Mouse (Mus musculus): ENCODE results near the gene Pepd. TPM values are rescaled to one million over a fixed set of nuclear protein-coding genes. Genes with fewer than 3 reads are reported as not detected.
A peak's percentile ranks its signal among the peaks of the same experiment; 100 is the strongest.

The Pepd gene
- polyA plus RNA-seq, 1 experiment from 2014 or later: 73.9 TPM

DNA sequence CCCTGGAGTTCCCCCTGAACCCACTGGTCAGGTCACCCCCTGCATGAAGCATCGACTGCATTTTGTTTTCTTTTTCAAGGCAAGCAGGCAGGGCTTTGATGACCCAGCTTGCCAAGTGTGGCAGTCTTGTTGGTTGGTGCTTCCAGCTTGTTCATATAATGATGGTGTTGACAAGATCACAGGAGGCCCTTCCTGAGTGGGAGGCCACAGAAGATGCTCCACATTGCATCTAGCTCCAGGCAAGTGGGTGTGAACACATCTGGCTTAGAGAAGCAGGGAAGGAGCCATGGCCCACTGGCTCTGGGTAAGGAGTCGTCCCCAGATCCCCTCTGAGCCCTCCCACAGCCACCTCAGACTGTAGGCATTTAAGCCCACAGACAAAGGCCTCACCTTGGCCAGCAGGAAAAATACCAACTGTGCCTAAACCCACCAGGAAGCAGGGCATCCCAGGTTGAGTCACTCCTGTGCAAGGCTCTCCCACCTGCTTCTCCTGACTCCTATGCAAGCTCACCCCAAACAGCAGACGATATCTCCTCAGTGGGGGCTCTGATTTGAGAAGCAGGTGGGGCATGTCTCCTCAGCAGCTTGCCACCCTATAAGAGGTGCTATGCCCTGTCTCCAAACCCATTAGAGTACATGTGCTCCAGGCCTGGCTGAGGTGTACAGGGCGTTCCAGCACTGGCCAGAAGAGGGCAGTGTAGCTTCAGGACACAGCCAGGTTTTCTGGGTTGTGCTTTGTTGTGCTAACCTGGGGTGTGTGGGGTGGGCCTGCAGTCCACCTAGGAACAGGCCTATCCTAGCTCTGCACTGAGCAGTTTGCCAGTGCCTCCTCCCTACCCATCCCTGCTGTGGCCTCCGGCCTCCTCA, 113.5 kb downstream of the Pepd start:
- DNase-seq (ENCODE audit: low spot score): peak; percentile 78
- H3K4me1 ChIP-seq: no peaks in the 10 kb centered on the region; the same call in 1 of the 2 replicates
- no peaks in the 10 kb centered on the region for H3K9me3 ChIP-seq (replicated peaks)
- H3K4me3 ChIP-seq: no peak overlapping the region
- 37% methylated on average over 5 of the region's 5 CpGs for WGBS
- H3K27me3 ChIP-seq (ENCODE audit: low read depth, poor library complexity, severe bottlenecking): no peaks in the 10 kb centered on the region
- H3K27ac ChIP-seq (replicated peaks): no peak overlapping the region
- H3K36me3 ChIP-seq: peaks cover 13% of the 10 kb centered on the region

DNA sequence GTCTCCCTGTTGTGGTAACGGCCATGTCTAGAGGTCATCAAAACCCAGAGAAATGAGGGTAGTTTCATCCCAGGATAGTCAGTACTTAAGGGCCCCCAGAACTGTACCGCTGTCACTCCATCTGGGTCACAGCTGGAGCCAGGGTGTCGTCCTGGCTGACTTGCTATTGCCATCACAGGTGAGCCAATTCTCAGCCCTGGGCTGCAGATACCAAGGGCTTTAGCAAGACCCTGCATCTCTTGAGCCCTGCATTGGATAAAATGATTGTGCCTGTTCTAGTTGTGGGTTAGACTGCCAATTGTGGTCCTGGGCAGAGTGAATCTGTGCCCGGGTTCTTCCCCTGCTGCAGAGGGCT, 114.1 kb downstream of the Pepd start:
- DNase-seq (ENCODE audit: low spot score): no peak
- Histone ChIP-seq H3K27ac (replicated peaks) (no peak overlapping the region), H3K4me3 (no peak overlapping the region), H3K27me3 (ENCODE audit: low read depth, poor library complexity, severe bottlenecking) (no peaks in the 10 kb centered on the region), H3K36me3 (peaks cover 14% of the 10 kb centered on the region), H3K4me1 (no peaks in the 10 kb centered on the region; the same call in 1 of the 2 replicates), H3K9me3 (replicated peaks) (no peaks in the 10 kb centered on the region)
- WGBS: 86% methylated on average over 4 of the region's 4 CpGs

- H3K27ac ChIP-seq (replicated peaks): no peak overlapping the region; the same call in 1 of the 2 replicates
Observed at GRCm38 (mm10) chr7:35026838-35027291, 114.7 kb downstream of the Pepd start.

DNA sequence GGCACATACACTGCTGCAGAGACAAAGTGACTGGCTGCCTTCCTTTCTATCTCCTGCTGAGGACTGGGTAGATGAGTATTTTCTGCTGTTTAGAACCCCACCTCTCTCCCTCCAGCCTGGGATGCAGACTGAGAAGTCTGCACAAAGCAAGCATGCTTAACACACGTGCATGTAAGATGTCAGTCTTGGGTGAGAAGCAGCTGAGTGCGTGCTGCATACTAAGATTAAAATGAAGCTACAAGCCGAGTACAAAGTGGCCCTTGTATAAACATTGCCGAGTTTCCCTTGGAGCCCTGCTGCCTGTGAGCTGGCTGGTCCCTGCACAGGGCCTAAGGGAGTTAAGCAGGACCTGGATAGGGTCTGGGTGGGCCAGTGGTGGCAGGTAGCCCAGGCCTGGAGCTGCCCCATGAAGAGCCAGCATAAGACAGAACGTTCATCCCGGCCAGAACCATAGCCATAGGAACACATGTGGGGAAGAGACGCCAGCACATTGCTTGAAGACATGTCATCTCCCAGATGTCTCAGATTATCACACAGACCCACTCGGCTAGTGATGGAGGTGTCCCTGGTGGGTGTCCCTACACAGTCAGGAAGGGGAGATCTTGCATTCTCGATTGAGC, 115.7 kb downstream of the Pepd start:
- Histone ChIP-seq H3K9me3 (replicated peaks) (no peaks in the 10 kb centered on the region), H3K27me3 (ENCODE audit: low read depth, poor library complexity, severe bottlenecking) (no peaks in the 10 kb centered on the region), H3K4me1 (no peaks in the 10 kb centered on the region; the same call in 1 of the 2 replicates), H3K27ac (replicated peaks) (no peak overlapping the region), H3K4me3 (no peak overlapping the region), H3K36me3 (peaks cover 28% of the 10 kb centered on the region)
- no peak for DNase-seq (ENCODE audit: low spot score)
- 88% methylated on average over 9 of the region's 9 CpGs for WGBS

More at GRCm38 (mm10) chr7:35026838-35027291, 114.7 kb downstream of the Pepd start:
- H3K4me1 ChIP-seq: no peaks in the 10 kb centered on the region; the same call in 1 of the 2 replicates
- H3K4me3 ChIP-seq: no peak overlapping the region
- H3K36me3 ChIP-seq: peaks cover 21% of the 10 kb centered on the region
- no peaks in the 10 kb centered on the region for H3K9me3 ChIP-seq (replicated peaks)
- peak; percentile 45 for DNase-seq (ENCODE audit: low spot score)
- H3K27me3 ChIP-seq (ENCODE audit: low read depth, poor library complexity, severe bottlenecking): no peaks in the 10 kb centered on the region
- WGBS: 77% methylated on average over 3 of the region's 3 CpGs

GRCm38 (mm10) chr7:35028559-35028958, 116.4 kb downstream of the Pepd start:
- no peak for DNase-seq (ENCODE audit: low spot score)
- no peaks in the 10 kb centered on the region for H3K9me3 ChIP-seq (replicated peaks)
- WGBS: 92% methylated on average over 16 of the region's 16 CpGs
- no peaks in the 10 kb centered on the region; the same call in 1 of the 2 replicates for H3K4me1 ChIP-seq
- H3K27me3 ChIP-seq (ENCODE audit: low read depth, poor library complexity, severe bottlenecking): no peaks in the 10 kb centered on the region
- no peak overlapping the region for H3K27ac ChIP-seq (replicated peaks)
- peaks cover 31% of the 10 kb centered on the region for H3K36me3 ChIP-seq
- no peak overlapping the region for H3K4me3 ChIP-seq

- WGBS: 87% methylated on average over 5 of the region's 5 CpGs
- Histone ChIP-seq H3K27ac (replicated peaks) (no peak overlapping the region), H3K4me1 (no peaks in the 10 kb centered on the region; the same call in 1 of the 2 replicates), H3K36me3 (peaks cover 34% of the 10 kb centered on the region), H3K4me3 (no peak overlapping the region), H3K27me3 (ENCODE audit: low read depth, poor library complexity, severe bottlenecking) (no peaks in the 10 kb centered on the region), H3K9me3 (replicated peaks) (no peaks in the 10 kb centered on the region)
- no peak for DNase-seq (ENCODE audit: low spot score)
Observed at GRCm38 (mm10) chr7:35029228-35029627, 117.0 kb downstream of the Pepd start.

DNA sequence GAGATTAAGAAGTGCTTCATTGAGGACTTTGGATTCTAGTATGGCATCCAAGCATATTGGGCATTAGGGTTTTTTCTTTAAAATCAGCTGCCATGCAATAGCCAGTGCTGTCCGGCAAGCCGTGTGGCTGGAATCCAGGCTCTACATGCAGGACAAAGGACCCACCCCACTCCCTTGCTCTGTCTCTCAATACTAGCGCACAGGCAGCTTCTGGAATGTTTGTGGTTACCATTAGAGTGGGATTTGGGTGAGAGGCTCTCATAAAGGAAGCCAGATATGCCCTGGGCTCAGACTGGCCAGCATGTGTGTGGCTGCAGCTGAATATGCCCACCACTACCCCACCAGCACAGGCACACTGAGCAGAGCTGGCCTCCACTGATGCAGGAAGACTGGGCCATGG, 117.5 kb downstream of the Pepd start:
- no peak overlapping the region for H3K4me3 ChIP-seq
- H3K27me3 ChIP-seq (ENCODE audit: low read depth, poor library complexity, severe bottlenecking): no peaks in the 10 kb centered on the region
- 87% methylated on average over 3 of the region's 3 CpGs for WGBS
- H3K27ac ChIP-seq (replicated peaks): no peak overlapping the region
- H3K4me1 ChIP-seq: no peaks in the 10 kb centered on the region; the same call in 1 of the 2 replicates
- no peaks in the 10 kb centered on the region for H3K9me3 ChIP-seq (replicated peaks)
- peaks cover 34% of the 10 kb centered on the region for H3K36me3 ChIP-seq
- DNase-seq (ENCODE audit: low spot score): no peak

- Histone ChIP-seq H3K4me1 (peaks cover 5% of the 10 kb centered on the region), H3K9me3 (replicated peaks) (no peaks in the 10 kb centered on the region), H3K27me3 (ENCODE audit: low read depth, poor library complexity, severe bottlenecking) (no peaks in the 10 kb centered on the region), H3K36me3 (peaks cover 40% of the 10 kb centered on the region), H3K27ac (replicated peaks) (no peak overlapping the region), H3K4me3 (no peak overlapping the region)
- WGBS: 79% methylated on average over 6 of the region's 6 CpGs
- no peak for DNase-seq (ENCODE audit: low spot score)
Observed at GRCm38 (mm10) chr7:35030567-35030966, 118.4 kb downstream of the Pepd start.

DNA sequence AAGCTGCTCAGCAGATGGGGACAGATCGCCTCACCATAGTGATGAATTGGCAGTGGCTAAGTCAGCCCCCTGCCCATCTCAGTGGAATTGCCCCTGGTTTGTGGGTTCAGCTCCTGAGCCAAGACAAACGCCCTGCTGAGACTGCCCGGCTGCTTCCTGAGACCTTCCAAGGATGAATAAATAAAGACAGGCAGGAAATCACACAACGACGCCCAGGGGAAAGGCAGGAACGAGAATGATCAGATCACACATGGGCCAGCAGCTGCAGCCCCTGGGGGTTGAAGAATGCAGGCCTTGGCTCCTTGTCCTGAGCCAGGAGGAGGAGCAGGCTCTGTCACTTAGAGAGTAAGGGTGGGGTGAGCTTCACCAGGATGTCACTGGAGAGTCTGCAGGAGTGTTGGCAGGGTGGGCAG, 123.0 kb downstream of the Pepd start:
- no peak for DNase-seq (ENCODE audit: low spot score)
- WGBS: 63% methylated on average over 6 of the region's 6 CpGs
- no peak overlapping the region for H3K4me3 ChIP-seq
- peaks cover 61% of the 10 kb centered on the region for H3K36me3 ChIP-seq
- no peaks in the 10 kb centered on the region for H3K27me3 ChIP-seq (ENCODE audit: low read depth, poor library complexity, severe bottlenecking)
- H3K4me1 ChIP-seq: peaks cover 5% of the 10 kb centered on the region; the same call in 1 of the 2 replicates
- H3K9me3 ChIP-seq (replicated peaks): no peaks in the 10 kb centered on the region
- H3K27ac ChIP-seq (replicated peaks): no peak overlapping the region

GRCm38 (mm10) chr7:35035565-35035964, 123.4 kb downstream of the Pepd start:
- Histone ChIP-seq H3K4me1 (peaks cover 5% of the 10 kb centered on the region; the same call in 1 of the 2 replicates), H3K9me3 (replicated peaks) (no peaks in the 10 kb centered on the region), H3K4me3 (no peak overlapping the region), H3K27me3 (ENCODE audit: low read depth, poor library complexity, severe bottlenecking) (no peaks in the 10 kb centered on the region), H3K36me3 (peaks cover 61% of the 10 kb centered on the region), H3K27ac (replicated peaks) (no peak overlapping the region)
- WGBS: 81% methylated on average over 4 of the region's 4 CpGs
- DNase-seq (ENCODE audit: low spot score): no peak

DNA sequence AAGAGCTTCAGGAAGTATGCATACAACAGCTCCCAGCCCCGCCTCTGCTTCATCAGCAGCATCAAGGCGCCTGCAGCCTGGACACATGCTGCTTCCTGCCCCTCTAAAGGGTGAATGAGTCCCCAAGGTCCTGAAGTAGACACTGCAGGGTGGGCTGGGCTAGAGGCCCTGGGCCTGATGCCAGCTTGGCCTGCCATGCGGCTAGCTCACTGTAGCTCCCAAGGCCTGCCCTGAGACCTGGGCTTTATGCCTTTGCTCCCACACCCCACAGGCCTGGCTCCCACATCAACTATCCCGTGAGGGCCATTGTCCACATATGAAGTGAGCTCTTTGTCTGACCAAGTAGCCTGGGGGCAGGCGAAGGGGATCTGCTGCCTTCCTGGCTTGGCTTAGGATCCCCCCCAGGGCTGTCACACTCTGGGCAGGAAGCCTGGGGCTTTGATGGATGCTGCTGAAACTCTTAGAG, 124.1 kb downstream of the Pepd start:
- WGBS: 73% methylated on average over 5 of the region's 5 CpGs
- no peak for DNase-seq (ENCODE audit: low spot score)
- no peaks in the 10 kb centered on the region for H3K27me3 ChIP-seq (ENCODE audit: low read depth, poor library complexity, severe bottlenecking)
- 0 out of 2 replicates have a peak overlapping the region, but pooled peaks have one; percentile 14 for H3K27ac ChIP-seq (replicated peaks)
- H3K36me3 ChIP-seq: peaks cover 66% of the 10 kb centered on the region
- H3K4me3 ChIP-seq: no peak overlapping the region
- peaks cover 5% of the 10 kb centered on the region; the same call in 1 of the 2 replicates for H3K4me1 ChIP-seq
- H3K9me3 ChIP-seq (replicated peaks): no peaks in the 10 kb centered on the region

- Histone ChIP-seq H3K27ac (replicated peaks) (no peak overlapping the region), H3K9me3 (replicated peaks) (no peaks in the 10 kb centered on the region), H3K4me1 (peaks cover 5% of the 10 kb centered on the region; the same call in 1 of the 2 replicates), H3K4me3 (no peak overlapping the region), H3K27me3 (ENCODE audit: low read depth, poor library complexity, severe bottlenecking) (no peaks in the 10 kb centered on the region), H3K36me3 (peaks cover 64% of the 10 kb centered on the region)
- no peak for DNase-seq (ENCODE audit: low spot score)
- 93% methylated on average over 6 of the region's 6 CpGs for WGBS
Observed at GRCm38 (mm10) chr7:35037408-35037807, 125.2 kb downstream of the Pepd start.
